Mouse (Mus musculus) activated CD4-positive, CD25-positive, alpha-beta regulatory T cell, adult 4 months (primary cell): ENCODE results near the gene Vsir. TPM values are rescaled to one million over a fixed set of nuclear protein-coding genes. Genes with fewer than 3 reads are reported as not detected.
A peak's percentile ranks its signal among the peaks of the same experiment; 100 is the strongest.

Experiments used
- ATAC-seq: one replicate; pipeline ENCODE4 v1.8.0; 2017
- polyA plus RNA-seq, 2 experiments: library from polyadenylated mRNA; unstranded; fragments of 100-300 nt; shearing (Covaris generic); gene quantifications; one replicate each; pipeline ENCODE4 v1.2.1; 2017

Vsir gene
- polyA plus RNA-seq, 2 experiments from 2014 or later, result 182 to 186 TPM

DNA sequence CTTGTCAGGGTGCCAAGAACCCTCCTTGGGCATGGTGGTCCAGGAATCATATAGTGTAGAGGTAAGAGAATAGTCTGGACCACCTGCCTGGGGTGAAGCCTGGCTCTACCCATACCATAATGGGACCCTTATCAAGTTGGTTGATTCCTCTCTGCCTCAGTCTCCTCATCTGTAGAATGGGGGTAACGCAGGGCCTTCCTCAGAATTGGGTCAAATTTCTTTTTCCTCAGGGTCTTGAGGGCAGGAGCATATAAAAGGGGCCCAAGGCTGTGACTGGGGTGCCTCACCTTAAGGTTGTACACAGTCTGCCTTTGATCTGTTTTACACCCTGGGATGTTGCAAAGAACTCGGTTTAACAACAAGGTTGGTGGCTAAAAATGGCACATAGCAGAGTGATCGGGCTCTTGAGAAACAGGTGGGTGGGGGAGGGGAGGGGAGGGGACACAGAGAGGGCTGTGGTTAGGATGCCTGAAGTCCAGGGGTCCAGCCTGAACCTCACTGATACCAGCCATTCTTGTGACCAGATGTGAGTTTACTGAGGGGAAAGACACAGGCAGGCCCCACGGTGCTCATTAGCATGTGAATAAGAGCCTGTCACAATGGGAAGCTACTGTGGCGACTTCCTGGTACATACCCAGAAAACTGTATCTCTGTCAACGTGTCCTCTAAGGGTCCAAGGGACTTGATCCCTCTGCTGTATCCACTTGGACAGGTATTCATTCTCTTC, 43.7 kb downstream of the Vsir start:
- ATAC-seq, result peak; percentile 57

- ATAC-seq, result peak; percentile 26
These were observed 44.3 kb downstream of the Vsir start for GRCm38 (mm10) chr10:60390904-60391420.

- no peak for ATAC-seq
These were observed 45.0 kb downstream of the Vsir start for GRCm38 (mm10) chr10:60391661-60392060.

GRCm38 (mm10) chr10:60394936-60395335, 48.3 kb downstream of the Vsir start:
- no peak for ATAC-seq

GRCm38 (mm10) chr10:60395605-60396004, 49.0 kb downstream of the Vsir start:
- no peak for ATAC-seq

GRCm38 (mm10) chr10:60398051-60398814, 51.6 kb downstream of the Vsir start:
- ATAC-seq, result peak; percentile 36

- ATAC-seq, result no peak
These were observed 52.8 kb downstream of the Vsir start, which contains the start of gene Gm17455 for GRCm38 (mm10) chr10:60399449-60399848. TSS of gene Gm17455 (plus strand) at chr10:60399726.

DNA sequence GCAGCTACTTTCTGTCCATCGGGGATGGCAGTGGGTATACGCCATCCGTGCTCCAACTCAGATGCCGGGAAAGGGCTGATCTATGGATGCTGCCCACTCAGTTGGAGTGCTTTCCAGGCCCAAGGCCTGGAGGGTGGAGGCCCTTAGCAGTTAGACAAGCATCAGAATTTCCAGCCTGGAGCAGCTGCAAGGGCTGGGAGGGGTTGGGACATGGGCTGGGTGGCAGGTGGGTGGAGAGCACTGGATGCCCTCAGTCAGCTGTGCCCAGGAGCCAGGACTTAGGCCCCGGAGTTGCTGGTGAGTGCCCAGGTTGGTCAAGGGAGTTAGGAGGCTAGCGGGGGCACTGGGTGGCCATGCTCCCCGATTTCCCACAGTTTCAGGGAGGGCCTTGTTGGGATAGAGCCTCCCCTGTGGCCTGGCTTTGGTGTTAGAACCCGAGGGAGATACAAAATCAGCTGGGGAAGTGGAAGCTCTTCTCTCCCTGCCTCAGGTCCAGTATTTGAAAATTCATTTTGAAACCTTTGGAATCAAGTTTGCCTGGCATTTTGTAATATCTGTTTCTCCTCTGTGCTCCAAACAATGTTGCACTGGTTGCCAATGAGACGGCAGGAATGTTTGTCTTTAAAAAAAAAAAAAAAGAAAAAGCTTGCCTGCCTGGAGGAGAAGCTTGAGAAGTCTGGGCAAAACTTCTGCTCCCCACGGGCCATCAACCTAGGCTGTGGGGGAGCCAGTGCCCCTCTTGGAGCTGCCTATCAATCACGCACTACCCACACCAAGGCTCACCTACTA, 54.0 kb downstream of the Vsir start:
- no peak for ATAC-seq

DNA sequence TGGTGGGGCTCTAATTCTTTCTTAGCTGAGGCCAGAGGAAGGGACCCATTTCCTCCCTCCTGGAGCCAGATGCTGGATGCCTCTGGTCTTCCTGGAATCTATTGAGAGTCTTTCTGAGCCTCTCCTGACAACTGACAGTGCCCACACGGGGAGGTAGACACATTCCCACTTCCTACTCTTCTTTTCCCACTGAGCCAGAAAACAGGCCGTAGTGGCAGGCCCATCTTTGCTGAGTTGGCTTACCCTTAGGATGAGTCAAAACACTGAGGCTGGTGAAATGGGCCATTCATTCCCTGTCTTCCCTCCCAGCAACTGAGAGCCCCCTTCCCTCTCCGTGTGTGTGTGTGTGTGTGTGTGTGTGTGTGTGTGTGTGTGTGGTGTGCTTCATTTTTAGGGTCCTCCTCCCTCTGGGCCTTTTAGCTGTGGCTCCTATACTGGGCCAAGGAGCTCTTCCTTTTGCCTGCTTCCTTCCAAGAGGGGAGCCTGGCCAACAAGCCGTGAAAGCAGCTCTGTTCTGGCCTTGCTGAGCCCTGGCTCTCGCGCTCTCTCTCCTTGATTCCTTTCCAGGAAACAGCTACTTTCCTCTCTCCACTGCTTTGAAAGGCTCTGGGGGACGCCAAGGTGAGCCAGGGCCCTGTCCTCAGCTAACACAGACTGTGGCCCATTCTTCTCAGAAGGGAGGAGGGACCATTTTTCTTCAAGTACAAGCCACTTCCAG, 59.0 kb downstream of the Vsir start:
- no peak for ATAC-seq

- peak; percentile 65 for ATAC-seq
These were observed 61.2 kb downstream of the Vsir start for GRCm38 (mm10) chr10:60407831-60408230.

DNA sequence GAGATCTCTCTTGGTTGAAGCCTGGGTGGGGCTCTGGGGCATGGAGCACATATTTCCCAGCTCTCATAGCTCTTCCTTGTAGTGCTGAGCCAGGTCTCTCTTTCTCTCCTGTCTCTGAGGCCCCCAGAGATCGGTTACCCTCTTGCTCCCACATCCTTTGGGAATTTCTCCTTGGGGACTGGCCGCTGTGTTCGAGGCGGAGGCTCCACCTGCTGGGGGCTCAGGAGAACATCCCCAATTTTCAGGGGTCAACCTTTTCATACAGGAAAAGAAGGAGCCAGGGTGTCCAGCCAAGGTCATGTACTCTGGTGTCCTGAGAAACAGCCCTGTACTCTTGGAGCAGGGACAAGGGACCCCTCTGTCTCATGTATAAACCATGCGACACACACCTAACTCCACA, 65.1 kb downstream of the Vsir start:
- no peak for ATAC-seq

DNA sequence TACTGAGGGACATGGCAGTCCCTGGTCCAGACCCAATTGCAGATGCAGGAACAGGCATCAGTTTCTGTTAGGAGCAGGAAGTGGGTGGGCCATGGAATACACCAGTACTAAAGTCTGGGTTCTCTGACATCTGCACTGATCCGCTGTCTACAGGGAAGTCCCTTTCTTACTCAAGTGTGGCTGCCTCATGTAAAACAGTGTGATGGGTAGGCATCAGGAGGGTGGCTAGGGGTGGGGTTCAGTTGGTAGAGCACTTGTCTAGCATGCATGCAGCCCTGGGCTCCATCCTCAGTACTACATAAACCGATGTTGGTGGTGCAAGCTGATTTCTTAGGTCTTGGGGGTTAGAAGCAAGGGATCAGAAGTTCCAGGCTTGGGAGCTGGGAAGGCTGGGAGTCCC, 67.1 kb downstream of the Vsir start:
- no peak for ATAC-seq

GRCm38 (mm10) chr10:60417041-60417440, 70.4 kb downstream of the Vsir start:
- no peak for ATAC-seq

DNA sequence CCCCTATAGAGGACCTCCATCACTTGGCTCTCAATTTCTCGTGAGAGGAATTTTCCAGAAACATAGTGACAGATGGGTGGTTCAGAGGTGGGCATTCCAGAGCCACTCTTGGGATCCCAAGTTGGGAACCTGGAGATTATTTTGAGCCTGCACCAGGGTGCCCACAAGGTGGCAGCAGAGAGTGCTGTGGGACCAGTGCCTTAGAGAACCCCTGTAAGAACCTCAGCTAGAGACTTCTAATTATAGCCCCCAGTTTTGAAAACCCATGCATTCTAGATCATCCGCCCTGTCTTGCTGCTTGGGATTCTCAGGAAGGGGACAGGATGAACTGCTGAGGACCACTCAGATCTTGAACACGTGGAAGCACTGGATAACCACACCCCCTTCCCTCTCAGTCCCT, 71.5 kb downstream of the Vsir start:
- ATAC-seq, result peak; percentile 40

DNA sequence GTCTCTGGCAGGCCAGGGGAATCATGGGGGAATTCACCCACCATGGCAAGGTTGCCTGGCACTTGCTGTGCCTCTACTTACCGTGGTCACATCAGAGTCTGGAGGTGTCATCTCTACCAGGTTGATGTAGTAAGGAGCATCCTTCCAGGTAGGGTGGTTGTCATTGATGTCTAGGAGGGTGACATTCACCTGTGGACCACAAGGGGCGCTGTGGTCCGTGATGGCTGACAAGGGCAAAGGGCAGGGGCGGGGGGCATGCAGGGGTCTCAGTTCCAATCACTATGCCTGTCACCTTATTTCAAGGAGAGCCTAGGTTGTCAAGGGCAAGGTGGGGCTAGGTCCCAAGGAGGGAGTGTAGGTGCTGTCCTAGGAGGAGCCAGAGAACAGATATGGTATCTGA, 73.0 kb downstream of the Vsir start:
- ATAC-seq, result no peak

Other genes with a start within 250 kb of the Vsir start
- gene Spock2, start 240.6 kb upstream of the Vsir start, polyA plus RNA-seq, result 1 to 10 TPM; 3.9 to 5.3 TPM
- gene Chst3, start 127.6 kb upstream of the Vsir start, polyA plus RNA-seq, result under 1 TPM in 1 of 2 experiments, not detected in 1; 0.45 TPM
- gene Psap, start 69.2 kb upstream of the Vsir start, polyA plus RNA-seq, result 100 to 1,000 TPM in 1 of 2 experiments, 10 to 100 TPM in 1; 95.5 to 199 TPM
- under 1 TPM in 1 of 2 experiments, not detected in 1; 0.84 TPM for gene Gm17455, start 52.9 kb downstream of the Vsir start, polyA plus RNA-seq